Mouse (Mus musculus): Measurements from ENCODE around the gene Prim2. TPM values are rescaled to one million over a fixed set of nuclear protein-coding genes. Genes with fewer than 3 reads are reported as not detected.

The Prim2 gene
- polyA plus RNA-seq, 1 experiment from 2014 or later = 13.0 TPM

DNA sequence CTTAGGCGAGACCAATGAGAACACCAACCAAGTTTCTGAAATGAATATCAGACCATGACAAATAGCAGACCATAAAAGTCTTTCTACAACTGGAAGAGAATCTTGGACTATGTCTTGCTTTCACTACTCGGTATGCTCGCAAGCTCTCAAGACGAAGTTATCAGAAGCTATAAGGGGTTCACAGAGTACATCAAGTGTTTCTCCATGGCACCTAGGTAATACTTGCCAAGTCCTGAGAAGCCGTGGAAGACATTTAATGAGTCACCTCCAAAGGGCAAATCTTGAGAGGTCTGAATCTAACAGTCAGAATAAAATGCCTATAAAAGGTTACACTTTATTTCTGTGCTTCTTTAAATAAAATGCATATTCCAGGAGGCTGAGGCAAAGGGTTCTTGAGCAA is 181.2 kb downstream of the Prim2 start:
- H3K36me3 ChIP-seq (ENCODE audit: inconsistent target) = no peaks in the 10 kb centered on the region
- WGBS (ENCODE audit: missing documents) = 100% methylated on average over 5 of the region's 5 CpGs
- H3K27ac ChIP-seq = no peak overlapping the region
- no peaks in the 10 kb centered on the region for H3K79me2 ChIP-seq (ENCODE audit: inconsistent target)
- H3K4me3 ChIP-seq (ENCODE audit: inconsistent target) = no peak overlapping the region

DNA sequence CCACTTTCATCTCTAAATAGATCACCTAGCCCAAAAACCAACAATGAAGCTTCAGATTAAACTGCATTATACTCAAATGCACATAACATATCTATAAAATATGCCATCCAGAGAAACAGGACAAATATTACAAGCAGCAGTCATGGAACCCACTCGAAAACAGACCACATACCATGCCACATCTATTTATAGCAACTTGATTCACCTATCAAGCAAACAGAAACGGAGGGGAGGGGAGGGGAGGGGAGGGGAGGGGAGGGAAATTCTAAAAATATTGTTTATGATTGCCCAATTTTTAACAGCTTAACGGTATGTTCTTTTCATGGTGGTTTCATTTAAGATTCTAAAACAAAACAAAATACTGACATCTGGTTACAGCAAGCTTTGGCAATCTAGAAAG is 185.8 kb downstream of the Prim2 start:
- no peaks in the 10 kb centered on the region for H3K36me3 ChIP-seq (ENCODE audit: inconsistent target)
- 0% methylated on average over 1 of the region's 3 CpGs for WGBS (ENCODE audit: missing documents)
- no peak overlapping the region for H3K4me3 ChIP-seq (ENCODE audit: inconsistent target)
- no peak overlapping the region for H3K27ac ChIP-seq
- H3K79me2 ChIP-seq (ENCODE audit: inconsistent target) = no peaks in the 10 kb centered on the region

DNA sequence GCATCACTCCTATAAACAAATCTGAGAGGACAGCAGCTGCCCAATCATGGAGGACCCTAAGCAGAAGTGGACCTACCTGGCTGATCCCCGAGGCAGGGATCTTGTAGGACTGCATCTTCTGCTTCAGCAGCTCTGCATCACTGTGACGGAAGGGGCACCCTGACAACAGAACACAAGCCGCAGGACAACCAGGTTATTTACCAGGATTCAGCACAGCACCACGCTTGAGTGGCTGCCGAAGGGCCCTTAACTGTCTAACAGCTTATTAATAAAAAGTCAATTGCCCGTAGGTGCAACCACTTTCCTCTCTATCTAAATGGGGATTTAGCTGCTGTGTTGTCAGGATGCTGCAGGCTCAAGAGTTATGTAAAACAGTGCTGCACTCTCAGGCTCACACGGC is 189.2 kb downstream of the Prim2 start:
- Histone ChIP-seq H3K36me3 (ENCODE audit: inconsistent target) (no peaks in the 10 kb centered on the region), H3K4me3 (ENCODE audit: inconsistent target) (no peak overlapping the region), H3K27ac (no peak overlapping the region), H3K79me2 (ENCODE audit: inconsistent target) (no peaks in the 10 kb centered on the region)
- WGBS (ENCODE audit: missing documents) = 95% methylated on average over 7 of the region's 7 CpGs

DNA sequence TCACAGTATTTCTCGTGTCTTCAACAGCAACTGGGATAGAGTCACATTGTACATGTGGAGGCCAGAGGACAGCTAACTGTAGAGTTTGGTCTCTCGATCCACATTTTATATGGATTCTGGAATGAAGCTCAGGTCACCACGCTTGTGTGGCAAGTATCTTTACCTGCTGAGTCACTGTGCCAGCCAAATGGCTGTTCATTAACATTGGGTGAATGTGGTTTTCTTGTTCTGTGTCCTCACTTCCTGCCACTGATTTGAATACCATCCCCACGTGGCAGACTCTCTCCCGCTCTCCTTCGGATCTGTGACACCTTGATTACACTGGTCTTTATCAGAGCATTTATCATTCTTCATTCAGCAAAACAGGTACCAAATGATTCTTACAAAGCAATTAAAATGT is 198.5 kb downstream of the Prim2 start:
- Histone ChIP-seq H3K27ac (no peak overlapping the region), H3K4me3 (ENCODE audit: inconsistent target) (no peak overlapping the region), H3K79me2 (ENCODE audit: inconsistent target) (no peaks in the 10 kb centered on the region), H3K36me3 (ENCODE audit: inconsistent target) (no peaks in the 10 kb centered on the region)
- 58% methylated on average over 6 of the region's 6 CpGs for WGBS (ENCODE audit: missing documents)

- H3K36me3 ChIP-seq (ENCODE audit: inconsistent target) = no peaks in the 10 kb centered on the region
- H3K27ac ChIP-seq = no peak overlapping the region
- H3K4me3 ChIP-seq (ENCODE audit: inconsistent target) = no peak overlapping the region
- no peaks in the 10 kb centered on the region for H3K79me2 ChIP-seq (ENCODE audit: inconsistent target)
- WGBS (ENCODE audit: missing documents) = 85% methylated on average over 8 of the region's 8 CpGs
These were observed 199.4 kb downstream of the Prim2 start for GRCm38 (mm10) chr1:33470222-33470621.

- no peak overlapping the region for H3K27ac ChIP-seq
- whole genome bisulfite sequencing (ENCODE audit: missing documents) = 91% methylated on average over 5 of the region's 5 CpGs
- no peaks in the 10 kb centered on the region for H3K36me3 ChIP-seq (ENCODE audit: inconsistent target)
- no peaks in the 10 kb centered on the region for H3K79me2 ChIP-seq (ENCODE audit: inconsistent target)
- H3K4me3 ChIP-seq (ENCODE audit: inconsistent target) = no peak overlapping the region
These were observed 205.4 kb downstream of the Prim2 start for GRCm38 (mm10) chr1:33464234-33464633.

DNA sequence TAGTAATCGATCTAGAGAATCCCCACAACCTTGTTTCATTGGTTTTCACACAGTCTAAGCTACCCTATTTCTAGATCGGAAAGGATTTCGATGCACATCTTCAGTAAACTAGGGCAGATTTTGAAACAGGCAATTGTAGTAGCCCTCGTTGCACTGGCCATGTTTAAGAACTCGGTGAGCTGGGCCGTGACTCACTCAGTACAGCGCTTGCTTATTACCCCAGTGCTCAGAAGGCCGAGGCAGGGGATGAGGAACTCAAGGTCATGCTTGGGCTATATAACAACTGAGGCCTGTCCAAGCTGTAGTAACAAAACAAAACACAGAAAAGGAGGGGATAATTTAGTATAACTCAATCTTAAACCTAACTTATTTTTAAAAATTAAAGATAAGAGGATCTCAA is 208.9 kb downstream of the Prim2 start:
- Histone ChIP-seq H3K36me3 (ENCODE audit: inconsistent target) (no peaks in the 10 kb centered on the region), H3K79me2 (ENCODE audit: inconsistent target) (no peaks in the 10 kb centered on the region), H3K4me3 (ENCODE audit: inconsistent target) (no peak overlapping the region), H3K27ac (no peak overlapping the region)
- 96% methylated on average over 8 of the region's 8 CpGs for WGBS (ENCODE audit: missing documents)

DNA sequence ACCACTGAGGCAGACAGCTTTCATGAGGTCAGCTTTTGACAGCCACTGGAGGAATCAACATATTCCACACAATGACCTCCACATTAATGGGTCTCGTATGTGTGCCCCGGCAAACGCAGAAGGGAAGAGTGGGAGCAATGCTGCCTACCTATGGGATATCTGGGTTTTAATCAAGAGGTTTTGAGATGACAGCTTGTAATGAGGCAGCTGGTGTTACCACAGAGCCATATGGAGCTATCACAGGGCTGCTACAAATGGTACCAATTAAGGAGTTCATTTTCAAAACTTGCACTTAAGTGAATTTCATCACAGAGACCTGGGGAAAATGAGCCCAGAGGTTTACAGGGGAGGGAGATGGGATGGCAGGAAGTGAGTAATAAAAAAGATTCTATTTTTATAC is 209.3 kb downstream of the Prim2 start:
- no peak overlapping the region for H3K27ac ChIP-seq
- H3K79me2 ChIP-seq (ENCODE audit: inconsistent target) = no peaks in the 10 kb centered on the region
- 97% methylated on average over 3 of the region's 3 CpGs for WGBS (ENCODE audit: missing documents)
- no peak overlapping the region for H3K4me3 ChIP-seq (ENCODE audit: inconsistent target)
- H3K36me3 ChIP-seq (ENCODE audit: inconsistent target) = no peaks in the 10 kb centered on the region

DNA sequence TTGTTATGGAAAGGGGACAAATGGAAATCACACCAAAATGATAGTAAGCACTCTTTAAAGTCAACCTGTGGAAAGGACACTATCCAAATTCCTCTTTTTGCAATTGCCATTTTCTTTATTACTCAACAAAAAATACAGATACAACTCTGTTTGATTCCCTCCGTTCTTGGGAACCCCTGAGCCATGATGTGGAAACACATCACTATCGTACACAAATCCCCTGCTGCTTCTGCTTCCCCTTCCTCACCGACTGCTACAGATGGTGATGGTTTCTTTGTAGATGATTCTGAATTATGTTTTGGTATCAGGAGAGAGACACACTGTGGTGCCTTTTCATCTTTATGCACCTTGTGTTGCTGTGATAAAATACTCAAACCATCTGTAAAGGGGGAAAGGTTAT is 210.6 kb downstream of the Prim2 start:
- no peaks in the 10 kb centered on the region for H3K79me2 ChIP-seq (ENCODE audit: inconsistent target)
- H3K4me3 ChIP-seq (ENCODE audit: inconsistent target) = no peak overlapping the region
- H3K27ac ChIP-seq = no peak overlapping the region
- WGBS (ENCODE audit: missing documents) = 33% methylated on average over 3 of the region's 3 CpGs
- no peaks in the 10 kb centered on the region for H3K36me3 ChIP-seq (ENCODE audit: inconsistent target)

GRCm38 (mm10) chr1:33454251-33454650 is 215.3 kb downstream of the Prim2 start:
- H3K79me2 ChIP-seq (ENCODE audit: inconsistent target) = no peaks in the 10 kb centered on the region
- H3K27ac ChIP-seq = no peak overlapping the region
- no peaks in the 10 kb centered on the region for H3K36me3 ChIP-seq (ENCODE audit: inconsistent target)
- WGBS (ENCODE audit: missing documents) = 93% methylated on average over 6 of the region's 6 CpGs
- no peak overlapping the region for H3K4me3 ChIP-seq (ENCODE audit: inconsistent target)

DNA sequence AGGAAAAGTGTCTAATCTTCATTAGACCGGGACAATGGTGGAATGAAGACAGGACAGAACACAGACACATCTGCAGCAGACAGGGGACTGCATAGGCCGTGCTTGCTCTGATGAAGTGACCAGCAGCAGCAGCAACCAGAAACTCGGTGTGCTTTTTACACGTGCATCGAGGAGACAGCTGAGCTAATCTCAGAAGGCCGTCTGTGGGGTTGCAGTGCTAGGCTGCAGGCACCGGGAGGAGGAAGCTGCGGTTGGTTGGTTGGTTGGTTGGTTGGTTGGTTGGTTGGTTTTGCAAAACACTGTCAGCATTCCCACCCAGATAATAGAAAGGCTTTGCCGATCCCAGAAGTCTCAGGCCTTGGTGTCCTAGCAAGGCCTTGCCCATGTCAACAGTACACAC is 216.3 kb downstream of the Prim2 start:
- no peaks in the 10 kb centered on the region for H3K36me3 ChIP-seq (ENCODE audit: inconsistent target)
- no peak overlapping the region for H3K4me3 ChIP-seq (ENCODE audit: inconsistent target)
- 52% methylated on average over 9 of the region's 9 CpGs for WGBS (ENCODE audit: missing documents)
- no peak overlapping the region for H3K27ac ChIP-seq
- no peaks in the 10 kb centered on the region for H3K79me2 ChIP-seq (ENCODE audit: inconsistent target)

DNA sequence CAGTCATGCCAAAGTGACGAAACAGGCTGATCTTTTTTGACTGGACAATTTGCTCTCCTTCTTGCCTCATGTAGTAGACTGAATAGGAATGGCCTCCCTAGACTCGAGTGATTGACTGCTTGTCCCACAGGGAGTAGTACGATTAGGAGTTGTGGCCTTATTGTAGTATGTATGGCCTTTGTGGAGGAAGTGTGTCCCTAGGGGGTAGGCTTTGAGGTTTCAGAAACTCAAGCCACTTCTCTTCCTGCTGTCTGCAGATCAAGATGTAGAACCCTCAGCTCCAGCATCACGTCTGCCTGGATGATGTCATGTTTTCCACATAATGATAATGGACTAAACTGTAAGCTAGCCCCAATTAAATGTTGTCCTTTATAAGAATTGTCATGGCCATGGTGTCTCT is 222.4 kb downstream of the Prim2 start:
- 20% methylated on average over 4 of the region's 4 CpGs for WGBS (ENCODE audit: missing documents)
- Histone ChIP-seq H3K36me3 (ENCODE audit: inconsistent target) (no peaks in the 10 kb centered on the region), H3K27ac (no peak overlapping the region), H3K79me2 (ENCODE audit: inconsistent target) (no peaks in the 10 kb centered on the region), H3K4me3 (ENCODE audit: inconsistent target) (no peak overlapping the region)

DNA sequence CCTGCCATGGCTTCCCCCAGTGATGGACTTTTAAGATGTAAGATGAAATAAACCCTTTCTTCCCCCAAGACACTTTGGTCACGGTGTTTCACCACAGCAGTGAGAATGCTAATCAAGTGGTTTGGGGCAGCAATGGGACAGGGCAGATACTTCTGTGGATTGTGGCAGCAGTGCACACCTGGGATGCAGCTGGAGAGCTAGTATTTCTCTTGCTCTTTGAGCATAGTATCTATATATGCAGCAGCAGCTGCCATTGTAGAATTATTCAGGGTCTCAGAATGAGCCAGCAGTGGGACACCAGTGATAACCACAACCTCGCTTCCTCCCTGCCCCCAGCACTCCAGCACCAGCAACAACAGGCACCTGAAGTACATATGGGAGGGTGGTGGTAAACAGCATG is 233.4 kb downstream of the Prim2 start:
- H3K27ac ChIP-seq = no peak overlapping the region
- no peaks in the 10 kb centered on the region for H3K79me2 ChIP-seq (ENCODE audit: inconsistent target)
- no peaks in the 10 kb centered on the region for H3K36me3 ChIP-seq (ENCODE audit: inconsistent target)
- no peak overlapping the region for H3K4me3 ChIP-seq (ENCODE audit: inconsistent target)
- 79% methylated on average over 2 of the region's 2 CpGs for WGBS (ENCODE audit: missing documents)

Other genes starting within 250 kb of the Prim2 start
- gene Rab23, start 50.1 kb upstream of the Prim2 start, polyA plus RNA-seq (2018) = 1.8 to 3.7 TPM (median 2.3 TPM) in 3 replicates
- 1.4 to 3.6 TPM (median 2.4 TPM) in 3 replicates for gene Bag2, start 88.0 kb upstream of the Prim2 start, polyA plus RNA-seq (2018)
- gene Zfp451, start 144.8 kb upstream of the Prim2 start, polyA plus RNA-seq (2018) = 9.6 to 13.0 TPM (median 12.0 TPM) in 3 replicates
- gene Bend6, start 238.0 kb upstream of the Prim2 start, polyA plus RNA-seq (2018) = 0.69 to 0.76 TPM (median 0.69 TPM) in 3 replicates
- 5.9 to 8.8 TPM (median 8.4 TPM) in 3 replicates for gene Dst, start 238.4 kb upstream of the Prim2 start, polyA plus RNA-seq (2018)